Mouse (Mus musculus): Measurements from ENCODE around the gene Scg3.

- no peak for TF ChIP-seq CTCF (IDR thresholded peaks at IDR 0.05; ENCODE audit: low read depth, low read length)
- TF ChIP-seq POLR2A (IDR thresholded peaks at IDR 0.05; ENCODE audit: insufficient read depth, low read length) = no peak
Observed at GRCm38 (mm10) chr9:75678341-75678740, 5.5 kb downstream of the Scg3 start.
